Mouse (Mus musculus) heart, adult 18-20 months (tissue): Measurements from ENCODE around the gene Vmp1. TPM values are rescaled to one million over a fixed set of nuclear protein-coding genes. Genes with fewer than 3 reads are reported as not detected.

Experiments used
- DNase-seq, 2 experiments: peaks; one replicate each; pipeline ENCODE4 v3.0.0; 2021 to 2022; ENCODE audit warnings: mixed read lengths in 1 of 2
- total RNA-seq, 2 experiments: library from RNA; stranded (reverse); gene quantifications; 2 replicates each; pipeline ENCODE4 v1.2.3; 2021

Gene Vmp1
- total RNA-seq, 2 experiments from 2014 or later: 63.1 to 72.5 TPM

DNA sequence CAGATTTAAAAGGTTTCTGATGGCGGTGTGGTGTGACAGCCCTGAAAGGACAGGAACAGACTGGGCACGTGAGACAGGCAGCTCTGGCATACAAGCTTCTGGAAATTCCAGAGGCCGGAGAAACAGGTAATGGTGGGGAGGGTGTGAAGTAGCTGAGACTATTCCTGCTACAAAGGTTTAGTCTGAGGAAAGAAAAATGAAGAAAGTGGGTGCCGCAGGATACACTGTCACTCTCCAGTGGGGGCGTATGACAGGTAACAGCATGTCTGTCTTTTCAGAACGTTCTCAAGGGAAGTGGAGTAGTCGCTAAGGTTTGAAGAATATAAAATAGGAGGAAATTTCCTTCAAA, 83.5 kb downstream of the Vmp1 start:
- DNase-seq: no peak

DNA sequence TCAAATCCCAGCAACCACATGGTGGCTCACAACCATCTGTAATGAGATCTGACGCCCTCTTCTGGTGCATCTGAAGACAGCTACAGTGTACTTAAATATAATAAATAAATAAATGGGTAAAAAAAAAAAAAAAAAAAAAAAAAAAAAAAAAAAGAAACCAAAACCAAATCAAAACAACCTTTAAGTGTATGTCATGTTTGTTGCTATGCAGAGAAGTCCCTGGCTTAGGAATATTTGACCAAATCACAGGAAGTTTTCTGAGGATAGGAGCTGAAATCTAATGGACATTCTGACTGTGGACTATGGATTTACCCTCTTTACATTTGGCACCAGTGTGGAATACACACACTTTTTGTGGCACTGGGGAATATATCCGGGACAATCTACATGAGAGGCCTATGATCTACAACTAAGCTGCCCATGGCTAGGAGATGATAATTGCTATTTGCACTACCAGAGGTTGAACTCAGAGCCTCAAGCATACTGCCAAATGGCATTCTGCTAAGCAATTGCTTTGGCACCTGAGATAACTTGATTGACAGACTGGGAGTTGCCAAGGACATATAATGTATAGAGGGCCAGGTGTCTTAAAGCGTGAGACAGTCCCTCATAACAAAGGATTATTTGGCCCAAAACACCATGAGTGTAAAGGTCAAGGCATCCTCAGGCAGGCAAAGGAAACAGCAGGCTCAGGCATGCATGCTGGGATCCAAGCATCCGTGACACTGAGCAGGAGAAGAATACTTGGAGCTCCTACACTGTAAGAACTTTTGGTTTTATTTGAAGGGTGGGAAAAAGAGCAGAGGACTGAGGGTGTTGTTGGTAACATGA, 84.0 kb downstream of the Vmp1 start:
- DNase-seq: no peak

DNA sequence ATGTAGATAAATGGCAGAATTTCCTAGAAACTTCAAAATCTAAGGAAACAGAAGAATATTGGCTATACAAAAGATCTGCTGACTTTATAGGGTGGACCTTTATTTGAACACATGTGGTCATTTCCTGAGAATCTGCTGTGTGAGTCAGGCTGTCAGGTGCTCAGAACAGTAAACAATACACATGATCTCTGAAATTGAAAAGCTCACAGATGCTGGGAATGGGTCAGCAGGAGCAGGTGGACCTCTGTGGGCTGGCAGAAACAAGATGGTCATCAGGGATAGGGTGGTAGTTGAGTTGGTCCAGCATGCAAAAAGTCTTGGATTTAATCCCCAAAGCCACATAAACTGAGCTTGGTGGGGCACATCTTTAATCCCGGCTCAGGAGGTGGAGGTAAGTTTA, 85.1 kb downstream of the Vmp1 start:
- DNase-seq: no peak

DNA sequence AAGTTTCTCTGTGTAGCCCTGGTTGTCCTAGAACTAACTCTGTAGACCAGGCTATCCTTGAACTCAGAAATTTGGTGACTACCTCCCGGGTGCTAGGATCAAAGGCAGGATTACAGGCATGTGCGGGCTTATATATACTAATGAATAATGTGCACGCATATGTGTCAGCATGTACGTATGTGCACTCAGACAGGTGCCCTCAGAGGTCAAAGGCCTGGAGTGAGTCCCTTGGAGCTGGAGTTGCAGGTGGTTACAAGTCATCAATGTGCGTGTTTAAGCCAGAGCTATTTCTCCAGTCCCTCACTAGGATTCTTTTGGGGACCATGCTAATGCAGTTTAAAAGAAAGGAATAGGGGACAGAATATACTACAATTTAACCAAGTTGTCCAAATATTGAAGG, 85.5 kb downstream of the Vmp1 start:
- no peak for DNase-seq

DNA sequence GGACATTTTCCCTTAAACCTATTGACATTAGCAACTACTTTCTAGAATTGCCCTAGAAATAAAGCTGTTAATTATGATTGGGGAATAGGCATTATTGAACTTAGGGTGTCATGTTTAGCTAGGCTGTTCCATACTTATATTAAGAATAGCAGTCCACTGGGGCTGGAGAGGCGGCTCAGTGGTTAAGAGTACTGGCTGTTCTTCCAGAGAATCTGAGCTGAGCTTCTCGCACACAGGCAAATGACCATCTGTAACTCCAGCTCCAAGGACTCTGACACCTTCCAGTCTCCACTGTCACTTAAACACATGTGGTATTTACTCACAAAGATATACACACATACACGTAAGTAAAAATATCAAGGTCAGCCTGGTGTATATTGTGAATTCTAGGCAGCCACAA, 86.7 kb downstream of the Vmp1 start:
- no peak for DNase-seq

DNA sequence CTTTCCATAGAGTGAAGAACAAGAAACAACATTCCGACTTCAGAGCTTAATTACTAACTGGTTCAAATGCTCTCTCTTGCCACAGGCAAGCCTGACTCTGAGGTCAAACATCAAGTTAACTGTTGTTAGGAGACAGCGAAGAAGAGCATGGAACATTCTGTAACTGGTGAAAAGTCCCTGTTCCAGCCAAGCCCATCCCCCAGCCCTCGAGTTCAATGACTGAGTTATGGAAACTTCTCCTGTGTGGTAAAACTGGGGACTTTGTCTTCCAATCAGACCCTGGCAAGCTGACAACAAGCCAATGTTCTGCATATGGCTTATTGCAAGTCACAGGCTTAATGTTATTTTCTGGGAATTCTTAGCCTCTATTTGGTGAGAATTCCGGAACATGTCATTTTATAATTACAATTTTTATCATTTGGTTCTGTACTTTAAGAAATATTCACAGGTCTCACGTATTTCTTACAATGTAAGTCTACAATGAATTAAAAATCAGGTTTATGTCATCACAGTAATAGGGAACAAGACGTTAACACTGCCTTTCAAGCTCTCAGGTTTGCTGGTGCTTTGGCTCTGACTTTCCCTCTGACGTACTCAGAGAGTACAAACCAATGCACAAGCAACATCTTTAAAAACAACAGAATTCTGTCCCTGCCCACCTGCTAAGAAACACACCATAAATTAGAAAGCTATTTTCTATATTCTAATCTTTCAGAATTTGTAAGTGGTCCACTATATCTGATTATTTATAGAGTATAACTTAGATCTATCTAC, 87.3 kb downstream of the Vmp1 start:
- DNase-seq: peak; percentile 20 to 52

DNA sequence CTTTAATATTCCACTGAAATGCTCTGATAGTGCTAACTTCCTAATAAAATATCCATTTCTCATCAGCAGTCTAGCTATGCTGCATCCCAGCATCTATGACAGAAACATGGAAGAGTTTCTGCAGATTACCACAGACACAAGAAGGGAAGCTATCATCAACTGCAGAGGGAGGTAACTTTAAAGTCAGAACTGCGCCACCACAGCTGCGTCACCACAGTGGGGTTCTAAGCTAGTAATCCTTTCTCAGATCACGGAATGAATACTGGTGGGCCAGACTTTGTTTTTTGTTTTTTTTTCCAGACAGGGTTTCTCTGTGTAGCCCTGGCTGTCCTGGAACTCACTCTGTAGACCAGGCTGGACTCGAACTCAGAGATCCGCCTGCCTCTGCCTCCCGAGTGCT, 88.3 kb downstream of the Vmp1 start:
- DNase-seq: no peak

DNA sequence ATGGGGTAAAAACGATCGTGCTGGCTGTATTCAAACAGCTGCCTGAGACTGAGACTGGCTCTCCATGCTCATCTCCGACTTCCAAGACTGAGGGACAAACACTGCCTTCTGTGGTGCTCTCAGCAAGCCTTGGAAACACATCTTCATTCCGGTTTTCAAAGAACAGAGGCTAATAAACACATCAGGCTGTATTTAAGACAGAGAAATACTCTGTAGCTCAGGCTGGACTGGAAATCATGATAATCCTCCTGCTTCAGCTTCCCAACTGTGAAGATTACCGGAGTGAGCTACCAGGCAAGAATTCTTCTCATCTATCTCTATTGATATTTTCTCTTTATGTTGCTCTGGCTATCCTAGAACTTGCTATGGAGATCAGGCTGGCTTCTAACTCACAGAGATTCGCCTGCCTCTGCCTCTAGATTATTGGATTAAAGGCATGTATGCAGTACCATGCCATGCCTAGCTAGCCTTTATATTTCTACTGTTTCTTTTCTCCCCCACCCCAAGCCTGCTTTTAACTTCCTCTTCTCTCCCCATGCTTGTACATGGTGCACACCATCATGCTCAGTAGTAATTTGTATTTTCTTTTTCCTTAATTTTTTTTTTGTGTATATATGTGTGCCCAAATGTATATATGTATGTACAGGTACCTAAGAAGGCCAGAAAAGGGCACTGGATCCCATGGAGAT, 89.3 kb downstream of the Vmp1 start:
- no peak for DNase-seq

DNA sequence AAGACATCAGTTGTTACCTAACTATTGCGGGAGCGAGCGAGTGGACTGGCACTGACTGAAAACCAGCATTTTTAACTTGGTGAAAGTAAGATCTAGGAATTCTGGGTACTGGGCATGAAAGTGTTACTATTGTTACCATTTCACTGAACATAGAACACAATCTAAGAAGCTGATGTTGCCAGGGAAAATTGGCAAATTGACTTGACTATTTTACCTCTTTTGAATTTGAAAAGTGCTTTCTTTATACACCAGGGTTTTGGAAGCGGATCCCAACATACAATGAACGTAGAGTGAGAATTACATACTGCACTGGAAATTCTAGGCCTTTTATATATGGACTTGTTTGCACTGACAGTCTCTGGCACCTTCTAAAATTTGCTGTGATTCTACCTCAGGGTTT, 90.2 kb downstream of the Vmp1 start:
- no peak for DNase-seq

DNA sequence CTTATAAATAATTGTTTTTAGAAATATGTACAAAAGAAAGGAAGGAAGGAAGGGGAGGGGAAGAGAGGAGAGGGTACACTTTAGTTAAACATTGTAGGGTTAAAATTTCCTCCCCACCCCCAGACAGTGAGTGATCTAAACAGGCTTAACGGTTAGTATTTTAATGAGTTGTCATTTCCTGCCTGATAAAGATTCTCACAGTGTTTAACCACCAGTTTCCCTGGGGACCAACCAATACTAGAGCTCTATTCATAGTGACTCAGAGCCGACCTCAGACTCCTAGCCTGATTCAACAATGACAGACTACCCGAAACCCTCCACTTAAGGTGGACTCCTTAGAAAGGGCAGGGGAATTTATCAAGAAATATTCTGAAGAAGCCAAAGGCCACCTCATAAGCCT, 90.6 kb downstream of the Vmp1 start:
- DNase-seq: peak in 1 of 2 experiments; percentile 55

DNA sequence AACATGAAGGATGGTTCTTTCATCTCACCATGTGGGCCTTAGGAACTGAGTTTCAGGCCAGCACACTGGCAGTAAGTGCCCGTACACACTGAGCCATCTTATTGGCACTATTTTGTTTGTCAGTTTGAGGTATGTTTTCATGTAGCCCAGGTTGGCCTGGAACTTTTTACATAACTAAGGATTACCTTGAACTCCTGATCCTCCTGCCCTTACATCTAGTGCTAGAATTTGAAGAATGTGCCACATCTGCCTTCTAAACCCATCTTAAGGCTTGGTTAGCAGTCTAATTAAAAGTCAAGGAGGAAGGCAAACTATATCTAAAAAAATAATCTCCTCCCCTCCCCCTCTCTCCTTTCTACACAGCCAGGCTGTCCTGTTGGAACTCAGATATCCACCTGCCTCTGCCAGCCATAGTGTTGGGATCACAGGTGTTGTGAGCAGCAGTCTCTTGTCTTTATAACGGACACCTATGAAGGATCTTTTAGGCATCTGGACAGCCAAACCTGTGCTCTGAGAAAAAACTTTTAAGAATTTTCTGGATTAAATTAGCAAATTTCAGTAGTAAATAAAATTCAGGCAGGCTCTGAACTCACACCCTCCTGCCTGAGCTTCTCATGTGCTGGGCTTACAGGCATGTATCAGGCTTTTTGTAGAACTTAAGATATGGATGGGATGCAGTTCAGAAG, 91.6 kb downstream of the Vmp1 start:
- no peak for DNase-seq

DNA sequence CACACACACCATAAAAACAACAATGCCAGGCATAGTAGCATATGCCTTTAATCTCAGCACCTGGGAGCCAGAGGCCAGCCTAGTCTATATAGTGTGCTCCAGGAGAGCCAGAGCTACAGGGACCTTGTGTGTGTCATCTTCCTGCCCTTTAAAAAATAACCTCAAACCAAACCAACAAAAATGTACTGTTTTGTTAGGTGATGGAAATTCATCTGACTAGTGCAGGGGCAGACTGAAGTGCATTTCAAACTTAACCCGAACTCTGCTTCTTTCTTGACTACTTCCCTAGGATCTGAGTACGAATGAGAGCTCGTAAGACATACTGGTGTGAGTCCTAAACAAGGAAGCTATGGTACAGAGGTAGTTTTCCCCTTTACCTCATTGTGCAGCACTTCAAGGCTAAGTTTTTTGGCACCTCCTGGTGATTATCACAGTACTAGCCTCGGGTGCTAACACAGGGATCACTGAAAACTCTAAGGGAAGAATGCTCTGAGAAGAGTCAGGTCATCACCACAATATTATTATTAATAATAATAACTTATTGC, 92.3 kb downstream of the Vmp1 start:
- no peak for DNase-seq

DNA sequence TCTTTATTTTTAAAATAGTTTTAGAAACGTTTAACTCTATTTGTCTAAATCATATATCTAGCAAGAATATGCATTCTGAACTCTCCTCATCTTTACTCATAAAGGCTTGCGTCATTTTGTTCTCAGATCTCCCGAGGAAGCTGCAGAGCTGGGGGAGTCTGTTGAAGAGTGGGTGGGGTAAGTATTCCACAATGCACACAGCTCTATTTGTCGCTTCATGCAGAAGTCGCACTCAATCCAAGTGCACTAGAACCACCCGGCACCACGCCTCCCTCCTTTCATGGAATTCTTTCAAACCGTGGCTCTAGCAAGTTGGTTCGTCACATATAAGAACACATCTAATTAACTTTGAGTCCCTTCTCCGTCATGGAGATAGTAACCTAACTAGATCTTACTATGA, 93.1 kb downstream of the Vmp1 start:
- DNase-seq: no peak

DNA sequence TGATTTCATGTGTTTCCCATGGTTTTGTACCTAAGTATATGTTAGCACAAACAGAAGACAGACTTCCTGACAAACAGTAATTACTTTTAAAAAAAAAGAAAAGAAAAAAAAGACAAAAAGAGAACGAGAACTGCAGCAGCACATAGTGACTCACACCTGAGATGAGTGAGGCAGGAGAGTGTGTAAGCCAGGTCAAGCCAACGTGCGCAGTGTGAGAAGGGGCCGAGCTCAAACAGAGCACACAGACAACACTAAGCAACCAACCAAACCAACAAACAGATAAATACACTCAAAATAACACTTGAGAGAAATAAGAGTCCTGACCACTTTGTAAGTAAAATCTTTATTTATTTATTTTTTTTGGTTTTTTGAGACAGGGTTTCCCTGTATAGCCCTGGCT, 93.6 kb downstream of the Vmp1 start:
- DNase-seq: no peak

DNA sequence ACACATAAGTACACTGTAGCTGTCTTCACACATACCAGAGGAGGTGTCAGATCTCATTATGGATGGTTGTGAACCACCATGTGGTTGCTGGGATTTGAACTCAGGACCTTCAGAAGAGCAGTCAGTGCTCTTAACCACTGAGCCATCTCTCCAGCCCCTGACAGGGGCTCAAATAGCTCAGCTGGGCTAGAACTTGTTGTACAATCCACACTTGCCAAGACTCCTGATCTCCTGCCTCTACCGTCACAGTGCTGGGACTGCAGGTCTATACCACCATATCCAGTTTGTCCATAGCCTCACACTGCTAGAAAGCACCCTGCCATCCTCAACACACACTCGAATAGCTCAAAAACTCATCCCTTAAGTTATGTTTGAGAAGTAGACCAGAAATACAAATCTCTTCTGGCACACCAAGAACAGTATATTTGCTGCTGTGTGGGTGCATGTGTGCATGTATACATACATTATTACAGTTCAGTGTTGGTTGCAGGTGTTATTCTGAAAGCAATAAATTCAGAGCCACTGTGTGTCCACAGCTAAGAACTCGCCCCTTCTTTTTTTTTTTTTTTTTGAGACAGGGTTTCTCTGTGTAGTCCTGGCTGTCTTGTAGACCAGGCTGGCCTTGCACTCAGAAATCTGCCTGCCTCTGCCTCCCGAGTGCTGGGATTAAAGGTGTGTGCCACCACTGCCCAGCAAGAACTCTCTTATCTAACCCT, 94.9 kb downstream of the Vmp1 start:
- DNase-seq: peak in 1 of 2 experiments; percentile 3

DNA sequence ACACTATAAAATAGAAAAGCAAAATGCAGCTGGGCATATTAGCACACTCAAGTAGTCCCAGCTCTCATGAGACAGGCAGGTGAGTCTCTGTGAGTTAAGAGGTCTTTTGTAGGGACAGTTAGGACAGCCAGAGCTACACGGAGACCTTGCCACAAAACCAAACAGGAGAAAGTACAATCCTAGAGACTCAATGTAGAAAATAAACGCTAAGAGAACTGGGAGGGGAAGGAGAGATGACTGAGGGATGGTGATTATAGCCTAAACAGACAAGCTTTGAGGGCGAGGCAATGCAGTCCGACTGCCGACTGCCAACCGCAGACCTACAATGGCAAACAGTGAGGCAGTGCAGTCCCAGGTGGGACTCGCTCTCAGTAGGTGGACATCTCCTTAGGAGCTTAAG, 95.8 kb downstream of the Vmp1 start:
- peak in 1 of 2 experiments; percentile 4 for DNase-seq

DNA sequence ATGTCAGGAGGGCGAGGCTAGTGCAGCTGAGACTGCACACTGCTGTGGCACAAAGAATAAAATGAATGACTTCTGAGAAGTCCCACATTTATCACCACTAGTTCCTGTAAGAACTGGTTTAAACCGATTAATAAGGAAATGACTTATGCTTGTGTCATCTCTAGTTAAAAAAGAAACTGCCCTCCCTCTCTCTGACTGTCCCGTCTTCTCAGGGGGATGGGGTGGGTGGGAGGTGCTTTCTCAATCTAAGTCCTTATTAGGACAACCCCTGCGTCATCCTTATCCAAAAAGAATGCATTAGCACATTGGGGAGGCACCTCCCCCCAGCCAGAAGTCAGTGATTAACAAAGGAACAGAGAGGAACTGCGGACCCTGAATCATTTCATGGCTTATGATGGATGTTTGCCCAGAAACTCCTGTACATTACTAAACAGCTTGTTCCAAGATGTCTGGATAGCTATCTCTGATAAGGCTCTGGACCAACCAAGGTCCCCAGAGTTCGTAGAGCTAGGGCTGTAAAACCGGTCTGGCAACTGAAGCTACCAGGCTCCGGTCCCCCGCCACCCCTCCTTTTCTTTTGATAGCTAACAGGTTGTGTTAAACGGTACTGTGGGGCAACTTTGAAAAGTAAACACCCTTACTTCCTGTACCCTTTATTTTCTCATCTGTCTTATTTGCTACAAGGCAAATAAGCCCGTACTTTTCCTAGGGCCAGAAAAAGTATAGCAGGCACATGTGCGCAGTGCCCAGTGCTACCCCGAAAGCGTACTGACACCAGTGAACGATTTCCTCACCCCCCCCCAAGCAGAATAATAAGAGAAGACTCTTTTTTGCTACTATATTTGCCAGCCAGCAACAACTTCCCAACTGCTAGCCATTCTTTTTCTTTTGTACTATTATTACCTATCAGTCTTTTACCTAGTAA, 96.5 kb downstream of the Vmp1 start:
- peak; percentile 69 to 84 for DNase-seq

DNA sequence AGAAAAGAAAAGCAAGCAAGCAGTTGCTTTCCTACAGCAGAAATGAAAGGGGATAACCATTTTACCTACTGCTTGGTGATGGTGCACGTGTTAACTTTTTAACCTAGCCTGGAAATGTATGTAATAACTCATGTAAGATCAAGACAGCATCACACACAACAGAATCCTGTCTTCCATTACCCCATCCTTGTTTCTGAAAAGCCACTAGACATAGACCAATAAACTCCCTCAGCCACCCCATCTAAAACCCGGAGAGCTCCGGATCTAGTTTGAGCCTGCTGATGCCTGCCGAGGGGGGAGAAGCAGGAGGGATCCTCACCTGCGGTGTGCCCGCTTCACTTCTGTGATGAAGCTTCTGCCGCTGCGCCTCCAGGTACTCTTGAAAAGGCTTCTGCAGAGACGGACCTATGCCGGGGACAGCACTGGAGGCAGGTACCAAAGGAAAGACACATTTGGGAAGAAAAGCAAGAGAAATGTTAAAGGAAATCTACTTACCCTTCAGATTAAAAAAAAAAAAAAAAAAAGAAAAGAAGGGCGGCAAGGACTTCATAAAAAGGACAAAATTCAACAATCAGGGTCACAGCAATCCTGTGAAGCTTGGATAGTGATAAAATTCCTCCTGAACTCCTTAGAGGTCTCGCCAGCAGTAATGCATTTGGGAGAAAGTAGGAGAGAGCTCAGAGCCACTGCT, 97.3 kb downstream of the Vmp1 start:
- peak in 1 of 2 experiments; percentile 53 for DNase-seq

DNA sequence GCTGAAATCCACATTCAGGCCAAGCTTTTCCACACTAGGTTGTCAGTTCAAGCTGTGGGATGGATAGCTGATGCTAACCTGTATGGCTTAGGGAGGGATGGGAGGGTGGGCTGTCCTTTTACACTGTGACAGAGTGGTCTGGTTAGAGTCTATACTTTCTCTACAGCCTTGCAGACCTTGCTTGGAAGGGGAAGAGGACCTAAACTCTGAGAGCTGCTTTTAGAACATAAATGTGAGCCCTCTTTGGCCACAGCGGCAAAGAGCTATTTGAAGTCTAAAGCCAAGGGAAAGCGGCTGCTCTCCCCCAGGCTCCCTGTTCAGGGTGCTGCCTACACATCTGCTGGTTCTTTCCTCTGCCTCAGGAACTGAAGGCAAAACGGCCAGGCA, 98.0 kb downstream of the Vmp1 start:
- peak in 1 of 2 experiments; percentile 32 for DNase-seq
